Mouse (Mus musculus): ENCODE data around the gene Lrp1. TPM values are rescaled to one million over a fixed set of nuclear protein-coding genes. Genes with fewer than 3 reads are reported as not detected.

Gene Lrp1
- polyA plus RNA-seq, 1 experiment from 2014 or later = 55.5 TPM

GRCm38 (mm10) chr10:127622661-127623060 is 1.7 kb upstream of the Lrp1 start:
- WGBS = 56% methylated on average over 4 of the region's 4 CpGs
- no peak for DNase-seq (ENCODE audit: low spot score)
- no peaks in the 10 kb centered on the region for H3K36me3 ChIP-seq (replicated peaks; ENCODE audit: control insufficient read depth, insufficient read depth, low read depth, low read length)
- ATAC-seq (replicated peaks; ENCODE audit: insufficient number of reproducible peaks, low FRiP score, low TSS enrichment, low read depth) = no peak
- no peak overlapping the region for H3K4me3 ChIP-seq (ENCODE audit: low read depth, low read length)
- no peak overlapping the region for H3K4me2 ChIP-seq (ENCODE audit: low read depth, low read length)
- H3K4me1 ChIP-seq (ENCODE audit: control insufficient read depth, insufficient read depth, low read length) = peaks cover 7% of the 10 kb centered on the region
- H3K9ac ChIP-seq (replicated peaks; ENCODE audit: low read length) = no peak overlapping the region
- 0 out of 2 replicates have a peak overlapping the region, but pooled peaks have one; percentile 44 for H3K27ac ChIP-seq (replicated peaks; ENCODE audit: low read depth, low read length)
- H3K27me3 ChIP-seq (ENCODE audit: control insufficient read depth, insufficient read depth, low read length) = no peaks in the 10 kb centered on the region
- no peaks in the 10 kb centered on the region for H3K9me3 ChIP-seq (replicated peaks; ENCODE audit: control insufficient read depth, low read length)

GRCm38 (mm10) chr10:127622057-127622392 is 1.1 kb upstream of the Lrp1 start:
- H3K36me3 ChIP-seq (replicated peaks; ENCODE audit: control insufficient read depth, insufficient read depth, low read depth, low read length) = no peaks in the 10 kb centered on the region
- H3K9ac ChIP-seq (replicated peaks; ENCODE audit: low read length) = peak overlapping the region; percentile 79
- WGBS = under 1% methylated on average over 13 of the region's 13 CpGs
- no peaks in the 10 kb centered on the region for H3K27me3 ChIP-seq (ENCODE audit: control insufficient read depth, insufficient read depth, low read length)
- H3K9me3 ChIP-seq (replicated peaks; ENCODE audit: control insufficient read depth, low read length) = no peaks in the 10 kb centered on the region
- H3K4me1 ChIP-seq (ENCODE audit: control insufficient read depth, insufficient read depth, low read length) = peaks cover 10% of the 10 kb centered on the region
- peak overlapping the region; percentile 96 for H3K27ac ChIP-seq (replicated peaks; ENCODE audit: low read depth, low read length)
- ATAC-seq (replicated peaks; ENCODE audit: insufficient number of reproducible peaks, low FRiP score, low TSS enrichment, low read depth) = no peak
- peak overlapping the region; percentile 78 for H3K4me3 ChIP-seq (ENCODE audit: low read depth, low read length)
- peak; percentile 73 for DNase-seq (ENCODE audit: low spot score)
- peak overlapping the region; percentile 90 for H3K4me2 ChIP-seq (ENCODE audit: low read depth, low read length)

- Histone ChIP-seq H3K27ac (replicated peaks; ENCODE audit: low read depth, low read length) (peak overlapping the region; percentile 96), H3K27me3 (ENCODE audit: control insufficient read depth, insufficient read depth, low read length) (no peaks in the 10 kb centered on the region), H3K36me3 (replicated peaks; ENCODE audit: control insufficient read depth, insufficient read depth, low read depth, low read length) (no peaks in the 10 kb centered on the region), H3K4me1 (ENCODE audit: control insufficient read depth, insufficient read depth, low read length) (peaks cover 10% of the 10 kb centered on the region), H3K9me3 (replicated peaks; ENCODE audit: control insufficient read depth, low read length) (no peaks in the 10 kb centered on the region), H3K4me3 (ENCODE audit: low read depth, low read length) (peak overlapping the region; percentile 78), H3K9ac (replicated peaks; ENCODE audit: low read length) (peak overlapping the region; percentile 79), H3K4me2 (ENCODE audit: low read depth, low read length) (peak overlapping the region; percentile 90)
- ATAC-seq (replicated peaks; ENCODE audit: insufficient number of reproducible peaks, low FRiP score, low TSS enrichment, low read depth) = peak; percentile 87
- DNase-seq (ENCODE audit: low spot score) = peak; percentile 91
- WGBS = under 1% methylated on average over 38 of the region's 39 CpGs
Measured at GRCm38 (mm10) chr10:127621191-127622056, 476 bp upstream of the Lrp1 start.

- Histone ChIP-seq H3K36me3 (replicated peaks; ENCODE audit: control insufficient read depth, insufficient read depth, low read depth, low read length) (no peaks in the 10 kb centered on the region), H3K4me1 (ENCODE audit: control insufficient read depth, insufficient read depth, low read length) (peaks cover 14% of the 10 kb centered on the region), H3K9ac (replicated peaks; ENCODE audit: low read length) (peak overlapping the region; percentile 89), H3K4me3 (ENCODE audit: low read depth, low read length) (peak overlapping the region; percentile 78), H3K9me3 (replicated peaks; ENCODE audit: control insufficient read depth, low read length) (no peaks in the 10 kb centered on the region), H3K27me3 (ENCODE audit: control insufficient read depth, insufficient read depth, low read length) (no peaks in the 10 kb centered on the region), H3K27ac (replicated peaks; ENCODE audit: low read depth, low read length) (peak overlapping the region; percentile 96), H3K4me2 (ENCODE audit: low read depth, low read length) (peak overlapping the region; percentile 89)
- DNase-seq (ENCODE audit: low spot score) (peak; percentile 49), ATAC-seq (replicated peaks; ENCODE audit: insufficient number of reproducible peaks, low FRiP score, low TSS enrichment, low read depth) (peak; percentile 1)
- 0% methylated on average over 11 of the region's 12 CpGs for WGBS
Measured at GRCm38 (mm10) chr10:127619941-127620405, 975 bp downstream of the Lrp1 start.

GRCm38 (mm10) chr10:127619119-127619721 is 1.7 kb downstream of the Lrp1 start:
- H3K27me3 ChIP-seq (ENCODE audit: control insufficient read depth, insufficient read depth, low read length) = no peaks in the 10 kb centered on the region
- ATAC-seq (replicated peaks; ENCODE audit: insufficient number of reproducible peaks, low FRiP score, low TSS enrichment, low read depth) (no peak), DNase-seq (ENCODE audit: low spot score) (no peak)
- peak overlapping the region; percentile 89 for H3K9ac ChIP-seq (replicated peaks; ENCODE audit: low read length)
- no peaks in the 10 kb centered on the region for H3K9me3 ChIP-seq (replicated peaks; ENCODE audit: control insufficient read depth, low read length)
- peaks cover 21% of the 10 kb centered on the region for H3K4me1 ChIP-seq (ENCODE audit: control insufficient read depth, insufficient read depth, low read length)
- WGBS = 26% methylated on average over 8 of the region's 8 CpGs
- H3K27ac ChIP-seq (replicated peaks; ENCODE audit: low read depth, low read length) = peak overlapping the region; percentile 96; the same call in 1 of the 2 replicates
- H3K36me3 ChIP-seq (replicated peaks; ENCODE audit: control insufficient read depth, insufficient read depth, low read depth, low read length) = no peaks in the 10 kb centered on the region
- H3K4me3 ChIP-seq (ENCODE audit: low read depth, low read length) = peak overlapping the region; percentile 78
- H3K4me2 ChIP-seq (ENCODE audit: low read depth, low read length) = peak overlapping the region; percentile 89

- DNase-seq (ENCODE audit: low spot score) = no peak
- no peaks in the 10 kb centered on the region for H3K36me3 ChIP-seq (replicated peaks; ENCODE audit: control insufficient read depth, insufficient read depth, low read depth, low read length)
- ATAC-seq (replicated peaks; ENCODE audit: insufficient number of reproducible peaks, low FRiP score, low TSS enrichment, low read depth) = no peak
- no peaks in the 10 kb centered on the region for H3K9me3 ChIP-seq (replicated peaks; ENCODE audit: control insufficient read depth, low read length)
- peak overlapping the region; percentile 89 for H3K4me2 ChIP-seq (ENCODE audit: low read depth, low read length)
- H3K9ac ChIP-seq (replicated peaks; ENCODE audit: low read length) = no peak overlapping the region
- no peak overlapping the region for H3K27ac ChIP-seq (replicated peaks; ENCODE audit: low read depth, low read length)
- no peak overlapping the region for H3K4me3 ChIP-seq (ENCODE audit: low read depth, low read length)
- peaks cover 23% of the 10 kb centered on the region for H3K4me1 ChIP-seq (ENCODE audit: control insufficient read depth, insufficient read depth, low read length)
- no peaks in the 10 kb centered on the region for H3K27me3 ChIP-seq (ENCODE audit: control insufficient read depth, insufficient read depth, low read length)
- 44% methylated on average over 6 of the region's 6 CpGs for WGBS
Measured at GRCm38 (mm10) chr10:127618173-127618572, 2.8 kb downstream of the Lrp1 start.

- H3K4me3 ChIP-seq (ENCODE audit: low read depth, low read length) = no peak overlapping the region
- 0 out of 2 replicates have a peak overlapping the region, but pooled peaks have one; percentile 32 for H3K9ac ChIP-seq (replicated peaks; ENCODE audit: low read length)
- H3K4me2 ChIP-seq (ENCODE audit: low read depth, low read length) = peak overlapping the region; percentile 16
- peaks cover 23% of the 10 kb centered on the region for H3K4me1 ChIP-seq (ENCODE audit: control insufficient read depth, insufficient read depth, low read length)
- H3K9me3 ChIP-seq (replicated peaks; ENCODE audit: control insufficient read depth, low read length) = no peaks in the 10 kb centered on the region
- H3K36me3 ChIP-seq (replicated peaks; ENCODE audit: control insufficient read depth, insufficient read depth, low read depth, low read length) = peaks cover 2% of the 10 kb centered on the region
- H3K27ac ChIP-seq (replicated peaks; ENCODE audit: low read depth, low read length) = no peak overlapping the region
- WGBS = 46% methylated on average over 4 of the region's 4 CpGs
- H3K27me3 ChIP-seq (ENCODE audit: control insufficient read depth, insufficient read depth, low read length) = no peaks in the 10 kb centered on the region
- ATAC-seq (replicated peaks; ENCODE audit: insufficient number of reproducible peaks, low FRiP score, low TSS enrichment, low read depth) = no peak
- DNase-seq (ENCODE audit: low spot score) = no peak
Measured at GRCm38 (mm10) chr10:127617294-127617693, 3.7 kb downstream of the Lrp1 start.

GRCm38 (mm10) chr10:127616261-127616679 is 4.7 kb downstream of the Lrp1 start:
- peaks cover 7% of the 10 kb centered on the region for H3K36me3 ChIP-seq (replicated peaks; ENCODE audit: control insufficient read depth, insufficient read depth, low read depth, low read length)
- ATAC-seq (replicated peaks; ENCODE audit: insufficient number of reproducible peaks, low FRiP score, low TSS enrichment, low read depth) (no peak), DNase-seq (ENCODE audit: low spot score) (peak; percentile 31)
- no peaks in the 10 kb centered on the region for H3K27me3 ChIP-seq (ENCODE audit: control insufficient read depth, insufficient read depth, low read length)
- H3K9ac ChIP-seq (replicated peaks; ENCODE audit: low read length) = no peak overlapping the region; the same call in 1 of the 2 replicates
- H3K4me2 ChIP-seq (ENCODE audit: low read depth, low read length) = no peak overlapping the region
- WGBS = 17% methylated on average over 7 of the region's 7 CpGs
- no peaks in the 10 kb centered on the region for H3K9me3 ChIP-seq (replicated peaks; ENCODE audit: control insufficient read depth, low read length)
- H3K27ac ChIP-seq (replicated peaks; ENCODE audit: low read depth, low read length) = peak overlapping the region; percentile 88
- H3K4me3 ChIP-seq (ENCODE audit: low read depth, low read length) = no peak overlapping the region
- peaks cover 23% of the 10 kb centered on the region for H3K4me1 ChIP-seq (ENCODE audit: control insufficient read depth, insufficient read depth, low read length)
